Mouse (Mus musculus) monocyte, adult 2 months (primary cell): ENCODE results near the gene Pon1.

Source experiments
- DNase-seq, 2 experiments: peaks; one replicate each; pipeline ENCODE4 v3.0.0; 2022; ENCODE audit warnings: low spot score in 2 of 2, low read depth in 1 of 2

Gene Pon1

DNA sequence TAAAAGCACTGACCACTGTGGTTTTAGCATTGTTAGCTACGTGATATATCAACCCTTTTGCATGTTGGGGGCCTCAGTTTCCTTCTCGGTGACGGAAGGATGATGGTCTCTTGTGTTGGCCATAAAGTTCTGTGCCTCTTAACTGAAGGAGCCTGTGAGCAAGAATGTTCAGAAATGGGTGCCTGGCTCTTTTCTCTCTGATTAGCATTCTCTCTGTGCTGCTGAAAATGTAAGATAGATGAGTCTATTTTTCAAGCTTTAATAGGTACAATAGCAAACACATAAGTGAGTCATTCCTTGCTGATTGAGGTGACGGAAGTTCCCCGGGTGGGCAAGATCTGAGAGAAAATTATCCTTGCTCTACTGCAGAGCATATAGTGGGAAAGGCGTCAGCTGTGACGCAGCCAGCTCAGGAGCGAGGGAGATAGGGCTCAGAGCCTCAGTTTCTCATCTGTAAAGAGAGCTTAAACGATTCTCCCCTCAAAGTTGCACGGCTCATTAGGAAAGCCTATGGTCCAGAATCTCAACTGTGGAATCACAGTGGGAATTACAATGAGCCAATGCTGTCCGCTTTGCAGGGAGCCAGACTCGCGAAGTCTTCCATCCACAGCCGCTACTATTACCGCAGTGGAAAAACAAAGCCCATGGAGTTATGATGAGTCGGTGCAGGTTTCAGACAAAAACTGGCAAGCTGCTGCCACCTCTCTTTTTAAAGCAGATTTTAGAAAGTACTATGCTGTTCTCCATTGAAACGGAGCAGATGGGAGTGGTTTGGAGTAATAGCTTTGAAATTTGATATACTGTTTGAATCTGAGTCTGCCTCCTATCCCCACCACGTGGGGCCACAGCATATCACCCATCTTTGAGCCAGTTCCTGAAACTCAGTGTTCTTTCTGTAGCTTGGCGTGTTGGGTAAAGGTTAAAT is 15.5 kb downstream of the Pon1 start:
- DNase-seq: no peak

DNA sequence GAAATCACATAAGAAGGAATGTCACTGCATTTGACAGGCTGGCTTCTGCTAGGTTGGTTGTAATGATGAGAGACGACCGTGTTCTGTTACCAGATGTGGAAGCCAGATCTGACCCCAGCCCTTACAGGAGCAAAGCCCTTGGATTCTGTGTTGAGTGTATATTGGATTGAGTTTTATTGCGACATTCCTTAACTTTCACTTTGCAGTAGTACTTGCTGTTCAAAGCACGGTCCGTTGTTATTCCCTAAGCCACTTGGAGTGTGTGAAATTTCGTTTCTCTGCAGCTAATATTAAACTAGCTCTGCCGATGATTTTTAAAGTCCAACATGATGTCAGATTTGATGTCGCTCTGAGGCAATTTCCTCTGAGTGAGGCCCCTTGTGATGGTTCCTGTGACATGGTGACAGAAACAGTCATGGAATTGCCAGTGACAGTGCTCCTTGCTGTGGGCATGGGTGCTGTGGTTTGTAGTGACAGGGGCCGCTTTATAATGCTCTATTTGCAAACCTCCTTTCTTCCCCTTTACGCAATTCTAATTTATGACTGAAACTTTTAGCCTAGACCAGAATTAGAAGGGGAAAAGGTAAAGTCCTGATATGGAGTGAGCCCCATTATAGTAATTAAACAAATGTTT is 19.4 kb downstream of the Pon1 start:
- no peak for DNase-seq

DNA sequence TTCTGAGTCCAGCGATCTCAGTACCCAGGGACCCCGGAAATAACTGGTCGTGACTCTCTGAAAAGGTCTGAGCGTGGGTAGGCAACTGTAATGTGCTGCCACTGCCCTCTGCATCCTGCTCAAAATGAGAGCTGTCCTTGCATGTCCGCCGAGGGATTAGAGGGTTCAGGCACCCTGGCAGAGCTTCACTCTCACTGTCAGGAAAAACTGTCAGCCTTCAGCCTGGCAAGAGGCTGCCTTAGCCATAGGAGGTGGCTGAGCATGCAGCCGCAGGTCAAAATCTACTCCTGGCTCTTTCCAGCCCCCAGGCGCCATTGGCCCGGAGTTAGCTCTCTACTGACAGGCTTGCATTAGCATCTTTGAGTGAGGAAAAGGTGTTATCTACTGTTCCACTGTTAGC is 21.2 kb downstream of the Pon1 start:
- no peak for DNase-seq

DNA sequence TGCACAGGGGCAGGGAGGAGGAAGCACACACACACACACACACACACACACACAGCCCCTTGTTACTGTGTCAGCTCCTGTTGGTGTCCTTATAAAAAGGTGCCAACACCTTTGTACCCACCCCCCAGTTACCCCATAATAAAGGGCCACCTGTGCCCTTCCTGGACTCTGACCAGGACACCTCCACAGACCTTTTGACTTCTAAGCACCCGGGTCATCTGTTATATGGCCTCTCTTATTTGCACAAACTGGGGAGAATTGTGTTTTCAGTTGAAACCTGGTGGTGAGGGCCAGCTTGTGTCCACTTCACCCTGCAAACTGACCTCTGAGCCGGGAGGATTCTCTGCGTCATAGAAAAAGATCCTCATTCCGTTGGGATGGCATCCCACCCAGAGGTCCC is 22.3 kb downstream of the Pon1 start:
- DNase-seq: no peak

DNA sequence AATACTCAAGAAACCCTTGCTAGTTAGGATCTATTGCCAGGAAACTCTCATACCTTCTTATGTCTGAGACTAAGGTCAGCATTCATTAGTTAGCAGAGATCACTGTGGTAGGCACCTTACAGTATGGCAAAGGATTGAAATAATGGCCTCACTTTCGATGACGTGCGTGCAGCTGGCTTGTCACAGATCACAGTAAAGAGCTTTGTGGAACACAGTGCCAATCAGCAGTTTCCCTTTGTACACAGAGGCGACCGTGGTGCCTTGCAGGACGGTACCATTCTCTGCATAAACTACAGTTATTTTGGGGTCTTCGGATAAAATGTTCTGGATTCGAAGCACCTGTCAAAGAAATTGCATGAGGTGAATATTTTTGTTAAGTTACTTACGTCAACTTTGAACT is 25.6 kb downstream of the Pon1 start:
- DNase-seq: no peak

DNA sequence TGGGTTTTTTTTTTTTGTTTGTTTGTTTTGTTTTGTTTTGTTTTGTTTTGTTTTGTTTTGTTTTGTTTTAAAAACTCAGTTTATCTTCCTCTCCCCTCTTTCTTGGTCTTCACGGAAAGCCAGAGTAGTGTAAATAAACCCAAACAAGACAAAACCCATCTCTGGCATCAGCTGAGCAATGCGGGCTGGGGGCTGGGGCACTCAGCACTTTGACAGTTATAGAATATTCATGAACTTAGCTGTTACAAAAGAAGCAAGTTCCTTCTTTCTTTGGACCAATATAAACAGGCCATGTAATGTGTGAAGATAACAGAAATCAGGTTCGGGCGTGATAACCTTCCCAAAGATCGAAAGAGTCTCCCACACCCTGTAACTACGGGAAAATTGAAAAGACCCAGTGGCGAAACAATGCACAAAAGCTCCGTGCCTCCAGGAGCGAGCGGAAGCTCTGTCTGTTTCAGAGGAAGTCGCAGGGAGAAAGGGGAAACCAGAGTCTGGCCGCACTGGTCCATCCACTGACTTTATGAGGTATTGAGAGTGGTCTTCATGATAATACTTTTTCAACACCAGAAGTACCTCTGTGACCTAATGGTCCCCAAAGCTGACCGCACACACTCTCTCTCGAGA is 26.6 kb downstream of the Pon1 start:
- peak in 1 of 2 experiments; percentile 6 for DNase-seq

DNA sequence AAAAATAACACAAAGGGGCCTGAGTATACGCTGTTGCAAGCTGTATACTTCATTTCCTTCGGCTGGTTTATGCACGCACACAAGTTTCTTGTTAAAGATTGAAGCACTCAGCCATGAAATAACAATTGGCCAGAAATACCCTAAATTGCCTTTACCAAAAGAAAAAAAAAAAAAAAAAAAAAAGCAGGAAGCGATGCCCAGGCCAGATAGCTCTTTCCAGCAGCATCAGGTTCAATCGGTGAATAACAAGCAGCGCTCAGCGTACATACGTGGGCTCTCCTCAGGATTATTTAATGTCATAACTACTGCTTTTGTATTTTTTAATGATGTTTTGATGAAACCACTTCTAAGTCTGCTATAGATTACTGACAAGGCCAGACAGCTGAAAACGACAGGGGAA is 28.9 kb downstream of the Pon1 start:
- no peak for DNase-seq

DNA sequence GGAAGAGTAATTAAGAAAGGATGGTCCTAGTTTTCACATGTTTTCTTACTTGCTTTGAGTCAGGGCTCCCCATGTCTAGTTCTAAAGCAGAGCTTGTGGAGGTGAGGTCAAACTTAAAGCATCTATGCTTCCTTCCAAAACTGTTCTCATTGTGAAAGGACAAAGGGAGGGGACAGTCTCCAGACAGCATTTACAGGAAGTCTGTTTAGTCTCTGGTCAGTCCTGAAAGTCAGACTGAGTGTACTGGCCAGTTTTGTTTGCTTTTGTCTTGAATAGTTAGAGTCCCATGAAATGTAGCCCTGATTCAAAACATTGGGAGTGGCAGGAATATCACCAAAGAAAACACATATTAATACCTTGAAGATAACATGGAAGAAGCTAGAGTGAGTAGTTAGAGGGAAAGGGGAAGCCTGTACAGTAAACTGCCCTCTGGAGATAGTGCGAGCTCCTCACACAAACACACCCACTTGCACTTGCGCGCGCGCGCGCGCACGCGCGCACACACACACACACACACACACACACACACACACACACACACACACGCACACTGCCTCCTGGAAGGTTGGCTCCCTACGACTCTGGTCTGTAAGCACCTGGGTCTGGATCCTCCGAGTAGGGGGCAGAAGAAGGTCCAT is 30.1 kb downstream of the Pon1 start:
- no peak for DNase-seq

DNA sequence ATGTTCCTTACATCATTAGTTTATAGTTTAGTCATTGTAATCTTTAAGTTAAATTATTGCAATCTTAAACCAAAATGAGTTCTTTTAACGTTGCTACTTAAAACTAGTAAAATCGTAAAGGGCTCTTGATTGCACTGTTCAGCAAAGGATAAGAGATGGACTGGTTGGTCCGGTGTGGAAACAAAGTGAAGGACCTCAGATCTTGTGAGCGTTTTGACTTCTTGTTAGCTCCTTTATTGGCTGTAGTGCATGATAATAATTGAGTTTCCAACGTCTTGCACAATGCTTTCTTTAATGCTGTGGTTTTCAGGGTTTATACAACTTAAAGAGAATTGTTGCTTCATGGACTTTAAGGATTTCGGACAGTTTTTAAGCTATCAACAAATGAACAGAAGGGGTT is 31.7 kb downstream of the Pon1 start:
- no peak for DNase-seq

DNA sequence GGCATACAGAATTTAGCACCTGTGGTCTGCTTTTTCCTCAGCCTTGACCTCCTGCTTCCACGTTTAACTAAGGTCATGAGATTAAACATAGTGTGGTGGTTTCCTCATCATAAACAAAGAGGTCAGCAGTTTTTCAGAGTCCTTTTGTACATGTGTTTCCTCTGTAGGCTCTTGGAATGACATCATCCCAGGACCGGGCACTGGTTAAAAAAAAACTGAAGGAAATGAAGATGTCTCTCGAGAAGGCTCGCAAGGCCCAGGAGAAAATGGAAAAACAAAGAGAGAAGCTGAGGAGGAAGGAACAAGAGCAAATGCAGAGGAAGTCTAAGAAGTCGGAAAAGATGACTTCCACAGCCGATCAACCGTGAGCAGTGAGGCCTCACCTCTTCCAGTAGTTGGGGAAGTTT is 34.4 kb downstream of the Pon1 start:
- no peak for DNase-seq

DNA sequence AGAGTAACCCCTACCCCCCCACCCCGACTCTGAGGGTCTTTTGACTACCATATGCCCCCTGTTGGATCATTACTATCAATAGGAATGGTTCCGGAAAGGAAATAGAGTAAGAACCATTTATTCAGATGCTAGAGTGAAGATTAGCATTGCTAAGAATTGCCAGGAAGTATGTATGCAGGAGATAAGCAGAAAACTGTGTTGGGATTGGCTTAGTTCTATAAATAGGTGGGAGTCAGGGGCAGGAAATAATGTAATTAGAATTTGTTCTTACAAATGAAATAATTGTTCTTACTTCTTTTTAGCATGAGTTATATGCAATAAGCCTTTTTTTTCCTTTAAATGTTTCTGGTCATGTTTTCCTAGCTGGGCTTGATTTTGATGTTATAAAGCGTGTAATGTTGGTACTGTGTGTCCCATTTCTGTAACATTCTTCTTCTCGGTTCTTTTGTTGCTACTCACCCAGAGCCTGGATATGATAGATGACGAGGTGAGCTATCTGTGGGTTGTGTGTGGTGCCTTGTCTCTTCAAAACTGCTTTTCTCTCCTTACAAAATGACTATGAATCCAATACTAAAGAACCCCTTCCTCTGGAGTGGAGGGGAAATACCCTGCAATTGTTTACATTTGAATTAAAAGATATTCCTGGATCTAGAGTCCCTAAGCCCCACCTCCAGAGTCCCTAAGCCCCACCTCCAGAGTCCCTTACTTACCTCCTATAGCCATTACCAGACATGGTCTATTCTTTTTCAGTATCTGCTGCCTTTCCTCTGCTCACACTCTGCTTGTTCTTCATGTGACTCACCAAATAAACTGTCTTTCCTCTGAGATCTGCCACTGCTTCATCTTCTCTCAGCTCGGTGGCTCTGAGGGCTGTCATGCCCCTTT is 37.0 kb downstream of the Pon1 start:
- DNase-seq: no peak

DNA sequence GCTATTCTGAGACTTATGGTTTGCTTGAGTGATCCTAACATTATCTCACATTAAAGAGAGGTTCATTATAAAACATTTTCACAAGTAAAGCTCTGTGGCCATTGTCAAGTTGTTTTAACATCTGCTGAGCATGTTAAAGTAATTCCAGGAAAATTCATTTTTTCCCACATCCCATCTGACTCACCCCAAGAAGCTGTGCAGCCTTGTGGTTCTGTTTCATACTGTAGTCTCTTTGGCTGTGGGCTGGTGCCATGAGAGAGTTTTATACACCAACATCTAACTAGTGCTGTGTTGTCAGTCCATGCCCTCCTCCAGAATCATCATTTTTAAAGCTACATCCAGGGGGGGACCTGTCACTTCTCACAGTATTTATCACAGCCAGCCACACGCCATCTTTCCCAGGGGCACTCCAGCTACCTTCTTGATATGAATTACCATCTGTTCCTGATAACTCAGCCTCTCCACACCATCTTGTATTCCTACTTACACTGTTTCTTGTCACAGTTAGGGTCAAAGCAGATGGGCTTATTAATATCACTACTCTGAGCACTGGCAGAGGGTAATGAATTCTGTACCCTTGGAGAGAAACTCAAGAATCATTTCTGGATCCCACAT is 38.3 kb downstream of the Pon1 start:
- no peak for DNase-seq

DNA sequence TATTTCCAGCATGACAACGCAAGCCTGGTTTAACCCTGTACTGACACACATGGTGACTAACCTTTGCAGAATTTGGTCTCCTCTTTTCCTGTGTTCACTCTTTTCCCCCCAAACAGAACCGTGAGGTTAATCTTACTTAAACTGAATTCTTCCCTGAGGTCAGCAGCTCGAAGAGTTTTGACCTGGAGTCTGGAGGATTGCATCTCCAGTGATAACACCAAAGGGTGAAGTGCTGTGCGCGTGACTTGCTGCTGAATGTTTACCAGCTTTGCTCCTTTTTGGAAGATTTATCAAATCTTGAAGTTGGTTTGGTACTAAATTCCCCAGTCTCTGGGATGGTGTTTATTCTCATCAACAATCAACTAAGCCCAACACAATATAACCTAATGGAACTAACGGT is 39.0 kb downstream of the Pon1 start:
- no peak for DNase-seq

DNA sequence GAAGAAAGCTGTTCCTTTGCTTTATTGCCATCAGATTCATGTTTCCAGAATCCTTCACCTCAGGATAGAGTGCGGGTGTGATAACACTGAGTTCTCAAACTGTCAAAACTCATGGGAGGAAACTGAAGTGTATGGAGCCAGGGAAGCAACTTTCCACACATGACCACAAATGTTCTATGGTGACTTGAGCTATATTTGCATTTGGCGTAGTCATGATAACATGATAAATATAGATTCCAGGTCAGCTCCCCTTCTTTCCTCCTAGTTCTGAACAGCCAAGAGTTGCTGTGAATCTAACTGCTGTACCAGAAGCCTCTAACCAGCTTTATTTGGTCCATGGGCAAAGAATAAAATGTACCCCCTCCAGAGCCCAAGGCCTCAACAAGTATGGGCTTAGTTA is 41.6 kb downstream of the Pon1 start:
- no peak for DNase-seq

DNA sequence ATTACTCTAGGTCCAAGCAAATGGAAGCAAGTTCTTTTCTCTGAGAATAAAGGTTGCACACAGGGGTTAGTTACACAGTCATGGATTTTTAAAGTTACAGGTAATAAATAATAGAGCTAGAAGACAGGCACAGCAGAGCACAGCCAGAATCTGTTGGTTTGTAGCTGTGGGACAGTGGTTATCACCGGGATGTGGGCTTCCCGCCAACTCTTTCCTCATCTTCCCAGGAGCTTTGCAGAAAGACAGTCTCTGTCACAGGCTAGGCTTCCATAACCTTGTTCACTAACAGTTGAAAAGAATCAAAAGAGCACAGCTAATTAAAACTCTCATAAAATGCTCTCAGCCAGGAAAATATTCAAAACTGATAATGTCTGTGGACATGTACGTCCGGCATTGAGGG is 42.6 kb downstream of the Pon1 start:
- DNase-seq: no peak

DNA sequence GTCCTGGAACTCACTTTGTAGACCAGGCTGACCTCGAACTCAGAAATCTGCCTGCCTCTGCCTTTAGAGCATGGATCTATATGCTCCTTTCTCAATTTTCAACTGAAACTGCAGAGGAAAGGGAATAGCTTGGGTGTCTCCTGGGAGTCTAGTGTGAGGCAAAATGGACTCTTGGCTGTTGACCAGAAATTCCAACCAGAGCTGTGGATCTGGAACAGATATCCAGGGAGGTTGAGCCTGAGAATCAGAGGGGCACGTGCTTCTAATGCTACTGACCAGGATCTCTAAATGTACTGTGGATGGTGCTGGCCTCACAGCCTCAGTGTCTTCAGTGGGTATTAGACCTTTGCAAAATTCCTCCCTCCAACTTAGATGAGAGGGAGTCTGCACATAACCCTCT is 43.8 kb downstream of the Pon1 start:
- no peak for DNase-seq

DNA sequence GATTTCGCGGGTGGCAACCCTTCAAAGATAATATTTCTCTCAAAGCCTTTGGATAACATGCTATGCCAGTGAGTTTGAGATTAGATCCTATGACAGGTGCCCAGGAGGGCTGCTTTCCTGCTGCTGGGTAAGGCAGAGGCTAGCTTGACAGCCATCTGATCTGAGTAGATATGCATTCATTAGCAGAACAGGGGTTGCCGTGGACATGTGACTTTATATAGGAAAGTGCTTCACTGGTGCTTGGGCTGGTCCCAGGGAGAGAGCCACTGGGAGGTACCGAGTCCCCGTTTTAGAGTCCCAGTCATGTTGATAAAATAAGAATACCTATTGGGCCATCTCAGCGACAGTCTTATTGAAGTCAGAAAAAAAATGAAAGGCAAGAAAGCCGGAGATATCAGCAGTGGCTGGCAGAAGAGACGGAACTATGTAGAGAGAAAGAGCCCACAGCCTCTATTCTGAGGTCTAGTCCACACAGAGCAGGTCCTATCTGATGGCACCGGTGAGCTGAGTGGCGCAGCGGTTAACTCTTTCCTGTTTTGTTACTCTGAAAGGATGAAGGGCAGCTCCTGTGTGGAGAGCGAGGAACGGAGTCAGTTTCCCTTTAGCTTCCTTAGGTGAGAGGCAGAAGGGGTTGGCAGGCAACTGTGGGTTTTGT is 46.1 kb downstream of the Pon1 start:
- DNase-seq: no peak

DNA sequence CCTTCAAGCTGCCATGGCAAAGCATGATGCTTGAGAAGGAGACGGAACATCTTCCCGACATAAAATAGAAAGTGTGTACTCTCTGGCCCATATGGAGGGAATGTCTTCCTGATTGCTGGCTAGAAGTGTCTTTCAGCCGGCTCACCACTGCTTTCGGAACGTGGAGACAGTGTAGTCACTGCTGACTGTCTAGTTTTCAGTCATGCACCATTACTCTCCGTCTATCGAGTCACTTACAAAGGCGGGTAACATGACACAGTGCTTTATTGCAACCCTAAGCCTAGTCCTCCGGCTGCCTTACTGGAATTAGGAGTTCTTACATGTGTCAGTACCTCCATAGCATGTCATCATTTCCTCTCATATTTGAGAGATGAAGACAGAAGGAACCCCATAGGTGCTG is 54.1 kb downstream of the Pon1 start:
- DNase-seq: no peak

DNA sequence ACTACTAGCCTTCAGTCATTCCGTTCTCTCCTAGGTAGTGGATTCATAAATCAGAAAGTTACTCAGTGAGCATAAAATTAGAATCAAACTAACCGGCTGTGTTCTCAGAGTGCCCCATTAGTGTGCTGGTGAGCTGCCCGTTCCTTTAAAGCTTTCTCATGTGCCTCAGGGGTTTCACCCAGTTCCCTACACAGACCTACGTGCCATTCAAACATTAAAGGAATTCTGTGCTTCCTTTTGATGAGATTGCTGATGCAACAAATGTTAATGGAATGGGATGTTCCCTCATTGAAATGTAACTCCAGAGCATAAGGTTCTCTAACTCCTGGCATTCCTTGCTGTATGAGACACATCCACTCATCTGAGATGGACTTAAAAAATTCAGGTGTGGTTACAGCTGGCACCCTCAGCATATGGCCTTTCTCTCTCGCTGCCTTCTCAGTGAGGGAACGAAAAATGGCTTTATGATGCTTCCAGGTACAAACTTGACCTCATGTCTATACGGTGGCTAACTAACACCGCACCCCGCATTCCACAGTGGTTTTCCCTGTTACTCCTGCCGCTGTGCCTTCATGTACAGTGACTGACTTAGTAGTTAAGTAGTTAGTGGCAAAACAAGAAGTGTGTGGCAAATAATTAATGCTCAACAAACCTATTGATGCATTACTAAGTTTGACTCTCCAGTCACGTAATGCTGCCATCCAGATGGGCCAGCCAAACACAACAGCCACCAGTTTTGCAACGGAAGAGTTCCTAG is 54.7 kb downstream of the Pon1 start:
- no peak for DNase-seq
